Comparison of ENCODE assay signal across 8 mouse cellular contexts in the genomic region with DNA sequence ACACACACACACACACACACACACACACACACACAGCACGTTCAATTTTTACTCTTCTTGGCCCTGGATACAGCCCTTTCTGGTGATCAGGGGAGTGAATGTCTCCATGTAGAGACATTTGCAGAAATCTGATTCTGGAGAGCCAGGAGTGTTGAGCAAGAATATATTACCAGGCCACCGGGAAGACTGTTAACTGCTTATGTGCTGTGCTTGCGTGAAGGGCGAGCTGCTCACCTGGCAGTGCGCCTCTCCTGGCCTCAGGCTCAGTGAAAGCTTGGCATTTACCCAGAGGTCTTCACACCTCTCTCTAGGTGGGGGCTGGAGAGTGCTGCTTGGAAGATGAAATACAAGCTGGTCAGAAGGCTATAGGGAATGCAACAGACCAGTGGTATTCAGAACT.
DNase-seq lines count a peak whose midpoint lies in the region; ATAC-seq and TF ChIP-seq lines count a peak whose summit lies in the region.

No protein-coding gene starts in this region.

- no peak for TF ChIP-seq CTCF in kidney, adult 2 months (conservative IDR thresholded peaks at IDR 0.05; ENCODE audit: insufficient read depth, insufficient read length, low read depth, low read length)

- peaks cover 16% of the 10 kb centered on the region for H3K4me1 ChIP-seq in embryonic facial prominence, embryonic 14.5 days (ENCODE audit: control insufficient read depth, insufficient read depth, low read length)
- 0 out of 2 replicates have a peak, but pooled peaks cover 3% of the 10 kb centered on the region for H3K4me1 ChIP-seq in kidney, adult 2 months (ENCODE audit: control insufficient read depth, insufficient read depth, low read length)
- H3K4me1 ChIP-seq in midbrain, embryonic 14.5 days (ENCODE audit: control insufficient read depth, insufficient read depth, low read length) = 0 out of 2 replicates have a peak, but pooled peaks cover 4% of the 10 kb centered on the region

- H3K4me3 ChIP-seq in embryonic facial prominence, embryonic 14.5 days (ENCODE audit: low read depth, low read length) = no peak overlapping the region
- no peak overlapping the region for H3K4me3 ChIP-seq in kidney, adult 2 months (ENCODE audit: insufficient read depth, low read depth, low read length)
- peak overlapping the region; percentile 7; the same call in 1 of the 2 replicates for H3K4me3 ChIP-seq in midbrain, embryonic 14.5 days (replicated peaks; ENCODE audit: low read depth, low read length)

- peak overlapping the region; percentile 19 for H3K9ac ChIP-seq in embryonic facial prominence, embryonic 14.5 days (ENCODE audit: low read depth, low read length)
- H3K9ac ChIP-seq in midbrain, embryonic 14.5 days (replicated peaks; ENCODE audit: low read length) = peak overlapping the region; percentile 24; the same call in 1 of the 2 replicates

- peak overlapping the region; percentile 49 for H3K27ac ChIP-seq in embryonic facial prominence, embryonic 14.5 days (replicated peaks; ENCODE audit: low read depth, low read length)
- no peak overlapping the region for H3K27ac ChIP-seq in kidney, adult 2 months (ENCODE audit: insufficient read depth, low read depth, low read length)
- peak overlapping the region; percentile 89 for H3K27ac ChIP-seq in midbrain, embryonic 14.5 days (replicated peaks; ENCODE audit: low read depth, low read length)

- H3K27me3 ChIP-seq in embryonic facial prominence, embryonic 14.5 days (replicated peaks; ENCODE audit: control insufficient read depth, insufficient read depth, low read length) = no peaks in the 10 kb centered on the region
- H3K27me3 ChIP-seq in kidney, adult 2 months (replicated peaks; ENCODE audit: control insufficient read depth, insufficient read depth, low read length) = no peaks in the 10 kb centered on the region
- no peaks in the 10 kb centered on the region for H3K27me3 ChIP-seq in midbrain, embryonic 14.5 days (ENCODE audit: control insufficient read depth, insufficient read depth, low read length)

- H3K9me3 ChIP-seq in embryonic facial prominence, embryonic 14.5 days (ENCODE audit: control insufficient read depth, low read length) = no peaks in the 10 kb centered on the region
- no peaks in the 10 kb centered on the region for H3K9me3 ChIP-seq in midbrain, embryonic 14.5 days (ENCODE audit: control insufficient read depth, low read length)

- peak; percentile 18 to 38 for DNase-seq in cerebellum, postnatal 25 days
- DNase-seq in cerebellum, adult 8-10 months = no peak
- DNase-seq in embryonic facial prominence, embryonic 14.5 days (ENCODE audit: low spot score) = peak; percentile 60
- peak; percentile 13 for DNase-seq in kidney, adult 2 months
- DNase-seq in midbrain, embryonic 14.5 days = peak; percentile 69
- no peak for DNase-seq in layer of hippocampus, adult 9-10 months (ENCODE audit: low spot score)
- no peak for DNase-seq in thymus, postnatal 0 days (ENCODE audit: low spot score)
- no peak for DNase-seq in liver

- no peaks in the 10 kb centered on the region for H3K36me3 ChIP-seq in embryonic facial prominence, embryonic 14.5 days (ENCODE audit: control insufficient read depth, insufficient read depth, low read length)
- H3K36me3 ChIP-seq in kidney, adult 2 months (ENCODE audit: control insufficient read depth, insufficient read depth, low read length) = no peaks in the 10 kb centered on the region
- no peaks in the 10 kb centered on the region for H3K36me3 ChIP-seq in midbrain, embryonic 14.5 days (ENCODE audit: control insufficient read depth, insufficient read depth, low read length)

- 0 out of 2 replicates have a peak, but pooled peaks have one; percentile 20 for ATAC-seq in embryonic facial prominence, embryonic 14.5 days (ENCODE audit: low read depth)
- ATAC-seq in midbrain, embryonic 14.5 days (ENCODE audit: low FRiP score, low TSS enrichment) = peak; percentile 65

- 24% methylated on average over 5 of the region's 5 CpGs for WGBS in embryonic facial prominence, embryonic 14.5 days
- WGBS in kidney, adult 2 months = 20% methylated on average over 5 of the region's 5 CpGs
- 40% methylated on average over 5 of the region's 5 CpGs for WGBS in midbrain, embryonic 14.5 days

- no peak for TF ChIP-seq POLR2A in kidney, adult 2 months (IDR thresholded peaks at IDR 0.05; ENCODE audit: low read depth, low read length)

- H3K4me2 ChIP-seq in embryonic facial prominence, embryonic 14.5 days (ENCODE audit: low read depth, low read length) = peak overlapping the region; percentile 52; the same call in 1 of the 2 replicates
- H3K4me2 ChIP-seq in midbrain, embryonic 14.5 days (ENCODE audit: low read length) = peak overlapping the region; percentile 42

Comparison
In these comparisons a context has a peak if more than half of its experiments do, and no peak if none do; other contexts are left out.
1. DNase-seq: peak in cerebellum, postnatal 25 days (2 of 2), embryonic facial prominence, embryonic 14.5 days (single experiment), kidney, adult 2 months (single experiment) and midbrain, embryonic 14.5 days (single experiment); none in cerebellum, adult 8-10 months (single experiment), layer of hippocampus, adult 9-10 months (single experiment), thymus, postnatal 0 days (single experiment) and liver (single experiment).